Mouse (Mus musculus): Measurements from ENCODE around the gene Rasa2. TPM values are rescaled to one million over a fixed set of nuclear protein-coding genes. Genes with fewer than 3 reads are reported as not detected.
"Not testable (repeated sequence)": the region's sequence is repeated elsewhere in the genome, so short reads cannot be mapped to it uniquely, and the experiment has no call there.

The Rasa2 gene
- 12.3 and 14.9 TPM in 2 replicates for polyA plus RNA-seq (2016; fragmentation: Nextera tagmentation; extraction: Ambion mirVana)

GRCm38 (mm10) chr9:96631389-96632072 lies at the start of gene Rasa2:
TSS of gene Rasa2 (minus strand) at chr9:96631617.
- H3K36me3 ChIP-seq = no peaks in the 10 kb centered on the region
- H3K4me1 ChIP-seq (replicated peaks) = peaks cover 20% of the 10 kb centered on the region
- peak; percentile 88 for DNase-seq (ENCODE audit: low spot score)

GRCm38 (mm10) chr9:96678611-96679010 lies 47.2 kb upstream of the Rasa2 start:
- Histone ChIP-seq H3K4me1 (replicated peaks) (no peaks in the 10 kb centered on the region), H3K36me3 (no peaks in the 10 kb centered on the region), H3K27me3 (ENCODE audit: insufficient read depth, poor library complexity, severe bottlenecking) (no peaks in the 10 kb centered on the region), H3K9me3 (no peaks in the 10 kb centered on the region), H3K4me3 (no peak overlapping the region), H3K27ac (no peak overlapping the region)
- DNase-seq (ENCODE audit: low spot score) = no peak
- 85% methylated on average over 5 of the region's 5 CpGs for WGBS

More at GRCm38 (mm10) chr9:96631389-96632072, at the start of gene Rasa2:
- Histone ChIP-seq H3K27me3 (ENCODE audit: insufficient read depth, poor library complexity, severe bottlenecking) (peaks cover 20% of the 10 kb centered on the region; the same call in 1 of the 2 replicates), H3K4me3 (peak within 1 kb of the TSS; percentile 93), H3K9me3 (no peaks in the 10 kb centered on the region), H3K27ac (peak within 1 kb of the TSS; percentile 99)
- 3% methylated on average over 52 of the region's 52 CpGs for WGBS

GRCm38 (mm10) chr9:96677711-96678110 lies 46.3 kb upstream of the Rasa2 start:
- not testable (repeated sequence) for H3K9me3 ChIP-seq; H3K4me3 ChIP-seq; DNase-seq (ENCODE audit: low spot score); H3K4me1 ChIP-seq (replicated peaks); H3K27me3 ChIP-seq (ENCODE audit: insufficient read depth, poor library complexity, severe bottlenecking); H3K36me3 ChIP-seq; H3K27ac ChIP-seq
- 87% methylated on average over 5 of the region's 5 CpGs for WGBS

DNA sequence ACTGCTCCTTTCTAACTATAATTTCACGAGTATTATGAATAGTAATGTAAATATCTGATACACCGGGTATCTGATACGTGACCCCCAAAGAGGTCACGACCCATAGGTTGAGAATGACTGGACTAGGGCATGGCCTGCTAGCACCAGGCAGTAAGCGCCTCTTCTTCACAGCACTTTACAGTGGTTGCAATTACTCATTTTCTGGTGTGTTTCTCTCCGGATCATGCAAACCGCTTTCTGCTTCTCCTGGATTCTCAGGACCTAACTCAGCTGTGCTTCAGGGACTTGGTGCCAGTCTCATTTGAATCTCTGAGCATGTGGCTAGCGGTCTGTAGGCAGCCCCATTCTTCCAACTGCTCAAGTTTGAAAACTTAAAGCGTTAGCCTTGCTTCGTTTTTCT lies 45.3 kb upstream of the Rasa2 start:
- Histone ChIP-seq H3K36me3 (no peaks in the 10 kb centered on the region), H3K4me3 (no peak overlapping the region), H3K27me3 (ENCODE audit: insufficient read depth, poor library complexity, severe bottlenecking) (no peaks in the 10 kb centered on the region), H3K4me1 (replicated peaks) (no peaks in the 10 kb centered on the region), H3K9me3 (no peaks in the 10 kb centered on the region), H3K27ac (no peak overlapping the region)
- 92% methylated on average over 10 of the region's 10 CpGs for WGBS
- no peak for DNase-seq (ENCODE audit: low spot score)

DNA sequence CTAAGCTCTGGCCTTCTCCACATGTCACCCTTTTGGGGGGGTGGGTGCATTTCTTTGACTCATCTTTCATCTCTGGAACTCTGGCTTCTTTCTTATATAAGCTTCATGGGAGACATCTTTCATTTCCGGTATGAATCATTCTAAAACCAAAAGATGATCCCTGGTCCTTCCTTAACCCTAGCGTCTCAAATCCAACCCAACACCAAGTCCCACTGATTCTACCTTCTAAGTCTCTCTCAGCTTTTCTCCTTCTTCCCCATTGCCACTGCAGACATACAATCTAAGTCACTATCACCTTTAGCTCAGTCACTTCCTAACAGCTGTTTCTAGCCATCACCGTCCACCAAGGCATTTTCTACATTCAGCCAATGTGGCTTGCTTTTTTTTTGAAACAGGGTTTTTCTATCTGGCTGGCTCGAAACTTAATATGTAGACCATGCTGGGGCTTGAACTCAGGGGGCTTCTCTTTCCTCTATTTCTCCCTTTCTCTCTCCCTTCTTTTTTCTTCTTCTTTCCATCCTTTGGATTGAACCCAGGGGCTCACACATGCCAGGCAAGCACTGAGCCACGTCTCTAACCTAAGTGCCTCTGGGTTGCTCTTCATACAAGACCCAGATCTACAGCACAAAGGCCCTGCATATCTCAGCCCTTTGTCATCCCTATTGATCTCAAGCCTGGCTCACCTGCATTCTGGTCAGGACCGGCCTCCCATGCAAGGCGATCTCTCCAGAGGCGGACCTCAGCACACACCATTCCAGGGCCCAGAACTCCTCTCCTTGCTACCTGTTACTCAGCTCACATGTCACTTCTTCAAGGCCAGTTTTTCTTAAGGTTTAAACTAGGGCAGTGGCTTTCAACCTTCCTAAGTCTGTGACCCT lies 44.6 kb upstream of the Rasa2 start:
- 80% methylated on average over 8 of the region's 8 CpGs for WGBS
- H3K9me3 ChIP-seq = no peaks in the 10 kb centered on the region
- DNase-seq (ENCODE audit: low spot score) = no peak

DNA sequence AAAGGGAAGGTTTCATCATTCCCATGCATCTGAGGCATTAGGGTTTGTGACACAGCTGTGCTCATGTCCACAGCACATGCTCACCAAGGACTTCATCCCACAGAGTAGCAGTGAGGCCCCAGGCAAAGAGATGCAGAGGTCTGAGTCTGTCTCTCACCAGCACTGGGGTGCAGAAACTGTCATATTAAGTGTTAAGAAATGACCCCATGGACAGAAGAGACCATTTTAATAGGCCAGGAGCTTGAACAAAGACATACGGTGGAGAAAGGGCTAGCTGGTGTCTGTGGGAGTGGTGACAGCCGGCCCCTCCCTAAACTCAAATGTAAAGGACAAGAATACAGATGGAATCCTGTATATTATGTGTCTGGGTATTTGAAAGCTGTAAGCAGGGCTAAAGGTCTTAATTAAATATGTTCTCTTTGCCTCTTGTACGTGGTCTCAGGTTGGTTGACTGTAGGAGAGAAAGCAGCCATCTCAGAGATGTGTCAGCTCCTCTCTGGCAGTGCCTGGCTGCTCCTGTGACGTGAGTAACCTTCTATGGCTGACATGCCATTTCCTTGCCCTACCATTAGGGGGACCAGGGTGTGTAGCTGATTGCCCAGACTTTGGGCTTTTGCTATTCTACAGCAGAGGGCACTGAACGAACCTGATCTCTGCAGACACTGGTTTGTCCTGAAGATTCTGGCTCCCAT lies 43.8 kb upstream of the Rasa2 start:
- H3K4me1 ChIP-seq (replicated peaks) = no peaks in the 10 kb centered on the region; the same call in 1 of the 2 replicates
- H3K27ac ChIP-seq = no peak overlapping the region
- H3K36me3 ChIP-seq = no peaks in the 10 kb centered on the region
- H3K9me3 ChIP-seq = no peaks in the 10 kb centered on the region
- DNase-seq (ENCODE audit: low spot score) = peak; percentile 46
- no peaks in the 10 kb centered on the region for H3K27me3 ChIP-seq (ENCODE audit: insufficient read depth, poor library complexity, severe bottlenecking)
- WGBS = 38% methylated on average over 5 of the region's 5 CpGs
- no peak overlapping the region for H3K4me3 ChIP-seq

More for the DNA sequence above, 44.6 kb upstream of the Rasa2 start:
- no peaks in the 10 kb centered on the region for H3K4me1 ChIP-seq (replicated peaks)
- no peak overlapping the region for H3K27ac ChIP-seq
- no peaks in the 10 kb centered on the region for H3K36me3 ChIP-seq
- no peak overlapping the region for H3K4me3 ChIP-seq
- no peaks in the 10 kb centered on the region for H3K27me3 ChIP-seq (ENCODE audit: insufficient read depth, poor library complexity, severe bottlenecking)

- 92% methylated on average over 8 of the region's 8 CpGs for WGBS
- DNase-seq (ENCODE audit: low spot score) = no peak
- no peaks in the 10 kb centered on the region for H3K27me3 ChIP-seq (ENCODE audit: insufficient read depth, poor library complexity, severe bottlenecking)
- H3K4me3 ChIP-seq = no peak overlapping the region
- H3K9me3 ChIP-seq = no peaks in the 10 kb centered on the region
- no peak overlapping the region for H3K27ac ChIP-seq
- peaks cover 4% of the 10 kb centered on the region; the same call in 1 of the 2 replicates for H3K4me1 ChIP-seq (replicated peaks)
- no peaks in the 10 kb centered on the region for H3K36me3 ChIP-seq
Observed at GRCm38 (mm10) chr9:96674301-96674700, 42.9 kb upstream of the Rasa2 start.

GRCm38 (mm10) chr9:96672466-96672865 lies 41.0 kb upstream of the Rasa2 start:
- no peaks in the 10 kb centered on the region for H3K9me3 ChIP-seq
- no peaks in the 10 kb centered on the region for H3K27me3 ChIP-seq (ENCODE audit: insufficient read depth, poor library complexity, severe bottlenecking)
- no peaks in the 10 kb centered on the region for H3K36me3 ChIP-seq
- WGBS = 96% methylated on average over 2 of the region's 2 CpGs
- no peak overlapping the region for H3K27ac ChIP-seq
- H3K4me3 ChIP-seq = no peak overlapping the region
- no peak for DNase-seq (ENCODE audit: low spot score)
- peaks cover 4% of the 10 kb centered on the region; the same call in 1 of the 2 replicates for H3K4me1 ChIP-seq (replicated peaks)

GRCm38 (mm10) chr9:96671249-96671648 lies 39.8 kb upstream of the Rasa2 start:
- Histone ChIP-seq H3K4me3 (no peak overlapping the region), H3K27me3 (ENCODE audit: insufficient read depth, poor library complexity, severe bottlenecking) (no peaks in the 10 kb centered on the region), H3K27ac (no peak overlapping the region), H3K4me1 (replicated peaks) (peaks cover 4% of the 10 kb centered on the region; the same call in 1 of the 2 replicates), H3K9me3 (no peaks in the 10 kb centered on the region), H3K36me3 (no peaks in the 10 kb centered on the region)
- 92% methylated on average over 12 of the region's 12 CpGs for WGBS
- DNase-seq (ENCODE audit: low spot score) = no peak

DNA sequence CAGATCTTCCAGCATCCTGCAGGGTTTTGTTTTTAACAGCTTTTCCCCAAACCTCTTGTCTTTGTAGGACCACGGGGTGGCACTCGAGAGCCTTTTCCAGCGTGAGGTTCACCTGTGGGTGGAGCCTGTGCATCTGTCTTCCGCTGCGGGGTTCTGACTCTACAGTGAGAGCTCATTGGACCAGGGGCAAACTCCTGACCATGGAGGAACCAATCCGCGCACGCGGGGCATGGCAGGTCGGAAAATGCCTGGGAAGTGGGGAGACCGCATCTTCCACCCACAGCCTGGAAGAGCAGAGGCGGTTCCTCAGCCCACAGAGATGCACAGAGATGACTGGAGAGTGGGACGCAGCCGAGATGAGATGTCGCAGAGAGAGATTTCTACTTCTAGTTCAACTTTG lies 38.5 kb upstream of the Rasa2 start:
- Histone ChIP-seq H3K36me3 (no peaks in the 10 kb centered on the region), H3K9me3 (no peaks in the 10 kb centered on the region), H3K4me1 (replicated peaks) (peaks cover 4% of the 10 kb centered on the region; the same call in 1 of the 2 replicates), H3K27me3 (ENCODE audit: insufficient read depth, poor library complexity, severe bottlenecking) (no peaks in the 10 kb centered on the region), H3K27ac (peak overlapping the region; percentile 89), H3K4me3 (peak overlapping the region; percentile 47)
- 6% methylated on average over 15 of the region's 15 CpGs for WGBS
- peak; percentile 95 for DNase-seq (ENCODE audit: low spot score)

GRCm38 (mm10) chr9:96668628-96669027 lies 37.2 kb upstream of the Rasa2 start:
- no peaks in the 10 kb centered on the region for H3K27me3 ChIP-seq (ENCODE audit: insufficient read depth, poor library complexity, severe bottlenecking)
- no peaks in the 10 kb centered on the region for H3K36me3 ChIP-seq
- no peaks in the 10 kb centered on the region for H3K9me3 ChIP-seq
- DNase-seq (ENCODE audit: low spot score) = peak; percentile 53
- H3K27ac ChIP-seq = no peak overlapping the region
- peaks cover 4% of the 10 kb centered on the region; the same call in 1 of the 2 replicates for H3K4me1 ChIP-seq (replicated peaks)
- no peak overlapping the region for H3K4me3 ChIP-seq
- WGBS = 60% methylated on average over 5 of the region's 5 CpGs

DNA sequence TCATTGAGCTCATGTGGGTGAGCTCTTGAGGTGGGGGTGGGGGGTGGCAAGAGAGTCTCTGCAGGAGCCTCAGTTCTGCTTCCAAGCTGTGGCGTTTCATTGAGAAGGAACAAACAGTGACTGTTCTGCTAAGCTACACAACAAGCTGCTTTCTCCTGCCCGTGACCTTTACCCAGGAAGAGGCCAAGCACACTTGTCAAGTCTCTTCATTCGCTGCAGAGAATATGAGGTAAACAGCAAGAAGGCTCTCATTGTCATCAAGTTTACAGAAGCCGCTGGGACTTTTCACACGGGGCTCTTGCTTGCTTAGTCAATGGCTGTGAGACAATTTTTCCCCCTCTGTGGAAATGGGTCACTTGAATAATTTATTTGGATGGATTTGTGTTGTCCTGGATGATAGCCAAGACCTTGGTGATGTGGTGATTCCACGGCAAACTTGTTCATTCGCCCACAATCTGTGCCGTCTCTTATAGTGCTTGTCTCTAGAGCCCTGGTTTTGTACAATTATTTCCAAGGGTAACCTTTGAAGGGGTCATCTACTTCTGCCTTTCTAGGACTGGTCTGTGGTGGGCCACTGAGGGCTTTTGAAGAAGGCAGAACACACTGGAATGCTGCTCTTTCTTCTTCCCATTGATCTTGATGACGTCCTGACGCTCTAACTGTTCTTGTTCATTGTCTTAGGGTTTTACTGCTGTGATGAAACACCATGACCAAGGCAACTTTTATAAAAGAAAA lies 29.3 kb upstream of the Rasa2 start:
- H3K27me3 ChIP-seq (ENCODE audit: insufficient read depth, poor library complexity, severe bottlenecking) = no peaks in the 10 kb centered on the region
- no peaks in the 10 kb centered on the region for H3K9me3 ChIP-seq
- H3K27ac ChIP-seq = no peak overlapping the region
- no peaks in the 10 kb centered on the region for H3K36me3 ChIP-seq
- whole genome bisulfite sequencing = 65% methylated on average over 10 of the region's 10 CpGs
- H3K4me3 ChIP-seq = no peak overlapping the region
- DNase-seq (ENCODE audit: low spot score) = peak; percentile 25
- H3K4me1 ChIP-seq (replicated peaks) = peaks cover 10% of the 10 kb centered on the region

All from hindbrain, embryonic 10.5 days (tissue).